Mouse (Mus musculus): ENCODE results near the gene Adpgk. TPM values are rescaled to one million over a fixed set of nuclear protein-coding genes. Genes with fewer than 3 reads are reported as not detected.

Gene Adpgk
- polyA plus RNA-seq, 1 experiment from 2014 or later: 8.4 TPM

DNA sequence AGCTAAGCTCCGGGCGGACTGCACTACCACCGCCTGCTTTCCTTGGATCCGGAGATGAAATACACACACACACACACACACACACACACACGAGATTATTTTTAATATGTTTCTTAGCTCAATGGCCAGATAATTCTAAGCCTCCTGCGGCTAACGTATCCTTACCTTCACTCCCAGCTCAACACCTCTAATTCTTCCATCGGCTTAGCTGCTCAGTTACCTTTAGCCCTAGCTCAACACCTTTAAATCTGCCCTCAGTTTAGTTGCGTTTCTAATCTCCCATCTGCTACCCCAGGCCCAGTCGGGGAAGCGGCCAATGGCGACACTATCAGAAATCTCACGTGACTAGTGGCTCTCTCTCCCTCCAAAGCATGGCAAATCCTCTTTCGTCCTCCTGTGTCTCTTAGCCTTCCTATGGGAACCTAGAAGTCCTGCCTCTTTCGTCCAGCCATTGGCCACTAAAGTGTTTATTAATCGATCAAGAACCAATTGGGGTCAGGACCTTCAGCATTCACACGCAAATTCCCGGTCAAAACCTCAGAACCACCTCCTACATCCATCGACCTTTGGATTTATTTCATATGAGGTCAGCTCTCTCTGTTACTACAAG, 16.4 kb upstream of the Adpgk start:
- Histone ChIP-seq H3K27me3 (replicated peaks; ENCODE audit: control insufficient read depth, insufficient read depth, low read length) (no peaks in the 10 kb centered on the region), H3K9me3 (ENCODE audit: control insufficient read depth) (no peaks in the 10 kb centered on the region), H3K4me1 (replicated peaks; ENCODE audit: control insufficient read depth, insufficient read depth, low read length) (0 out of 2 replicates have a peak, but pooled peaks cover 3% of the 10 kb centered on the region), H3K36me3 (ENCODE audit: control insufficient read depth, insufficient read depth) (no peaks in the 10 kb centered on the region), H3K4me2 (replicated peaks; ENCODE audit: low read depth) (no peak overlapping the region), H3K9ac (ENCODE audit: low read depth, low read length) (no peak overlapping the region), H3K4me3 (ENCODE audit: low read depth, low read length) (no peak overlapping the region), H3K27ac (ENCODE audit: low read depth, low read length) (no peak overlapping the region)
- no peak for TF ChIP-seq CTCF (IDR thresholded peaks at IDR 0.05; ENCODE audit: low read depth)
- ATAC-seq: no peak
- 90% methylated on average over 19 of the region's 19 CpGs for WGBS

DNA sequence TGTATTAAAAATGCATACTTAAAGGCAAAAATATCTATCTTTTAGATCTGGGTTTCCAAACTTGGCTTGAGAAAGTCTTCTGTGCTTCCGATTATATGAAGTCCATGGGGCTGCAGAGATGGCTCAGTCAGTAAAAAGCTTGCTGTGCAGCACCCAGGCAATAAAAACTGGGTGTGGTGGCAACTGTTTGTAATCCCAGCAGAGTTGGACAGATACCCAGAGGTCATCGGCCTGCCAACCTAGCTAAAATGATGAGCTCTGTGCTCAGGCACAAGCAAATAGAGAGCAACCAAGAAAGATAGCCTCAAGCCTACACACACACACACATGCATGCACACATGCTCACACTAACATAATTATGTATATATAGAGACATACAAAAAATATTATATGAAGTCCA, 13.2 kb upstream of the Adpgk start:
- 59% methylated on average over 2 of the region's 2 CpGs for WGBS
- no peak overlapping the region for H3K4me2 ChIP-seq (replicated peaks; ENCODE audit: low read depth)
- no peaks in the 10 kb centered on the region for H3K27me3 ChIP-seq (replicated peaks; ENCODE audit: control insufficient read depth, insufficient read depth, low read length)
- TF ChIP-seq CTCF (IDR thresholded peaks at IDR 0.05; ENCODE audit: low read depth): no peak
- H3K27ac ChIP-seq (ENCODE audit: low read depth, low read length): no peak overlapping the region
- no peaks in the 10 kb centered on the region for H3K36me3 ChIP-seq (ENCODE audit: control insufficient read depth, insufficient read depth)
- no peak overlapping the region for H3K9ac ChIP-seq (ENCODE audit: low read depth, low read length)
- ATAC-seq: no peak
- H3K4me3 ChIP-seq (ENCODE audit: low read depth, low read length): no peak overlapping the region
- no peaks in the 10 kb centered on the region for H3K9me3 ChIP-seq (ENCODE audit: control insufficient read depth)
- 0 out of 2 replicates have a peak, but pooled peaks cover 3% of the 10 kb centered on the region for H3K4me1 ChIP-seq (replicated peaks; ENCODE audit: control insufficient read depth, insufficient read depth, low read length)

DNA sequence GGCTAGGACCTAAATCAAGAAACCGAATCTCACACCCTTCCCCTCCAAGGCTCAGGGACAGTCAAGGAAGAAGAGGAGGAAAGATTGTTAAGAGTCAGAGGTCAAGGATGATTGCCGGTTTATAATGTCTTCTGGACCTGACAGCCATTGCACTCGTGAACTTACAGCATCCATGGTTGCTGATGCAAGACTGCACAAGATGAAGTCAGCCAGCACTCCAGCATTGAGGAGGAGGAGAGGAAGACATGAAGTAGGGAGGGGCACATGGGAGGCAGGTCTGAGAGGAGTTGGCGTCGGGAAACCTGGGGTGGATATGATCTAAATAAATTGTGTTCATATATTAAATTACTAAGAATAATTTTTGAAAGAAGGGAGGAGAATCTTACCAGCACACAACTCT, 12.7 kb upstream of the Adpgk start:
- H3K36me3 ChIP-seq (ENCODE audit: control insufficient read depth, insufficient read depth): no peaks in the 10 kb centered on the region
- TF ChIP-seq CTCF (IDR thresholded peaks at IDR 0.05; ENCODE audit: low read depth): no peak
- no peak for ATAC-seq
- 0 out of 2 replicates have a peak, but pooled peaks cover 3% of the 10 kb centered on the region for H3K4me1 ChIP-seq (replicated peaks; ENCODE audit: control insufficient read depth, insufficient read depth, low read length)
- 47% methylated on average over 5 of the region's 5 CpGs for WGBS
- H3K27ac ChIP-seq (ENCODE audit: low read depth, low read length): no peak overlapping the region
- H3K4me3 ChIP-seq (ENCODE audit: low read depth, low read length): no peak overlapping the region
- H3K4me2 ChIP-seq (replicated peaks; ENCODE audit: low read depth): no peak overlapping the region
- H3K27me3 ChIP-seq (replicated peaks; ENCODE audit: control insufficient read depth, insufficient read depth, low read length): no peaks in the 10 kb centered on the region
- H3K9me3 ChIP-seq (ENCODE audit: control insufficient read depth): no peaks in the 10 kb centered on the region
- no peak overlapping the region for H3K9ac ChIP-seq (ENCODE audit: low read depth, low read length)

GRCm38 (mm10) chr9:59280888-59281287, 10.5 kb upstream of the Adpgk start:
- ATAC-seq: no peak
- Histone ChIP-seq H3K27me3 (replicated peaks; ENCODE audit: control insufficient read depth, insufficient read depth, low read length) (no peaks in the 10 kb centered on the region), H3K4me2 (replicated peaks; ENCODE audit: low read depth) (no peak overlapping the region), H3K36me3 (ENCODE audit: control insufficient read depth, insufficient read depth) (no peaks in the 10 kb centered on the region), H3K4me1 (replicated peaks; ENCODE audit: control insufficient read depth, insufficient read depth, low read length) (0 out of 2 replicates have a peak, but pooled peaks cover 3% of the 10 kb centered on the region), H3K9me3 (ENCODE audit: control insufficient read depth) (no peaks in the 10 kb centered on the region), H3K27ac (ENCODE audit: low read depth, low read length) (no peak overlapping the region), H3K9ac (ENCODE audit: low read depth, low read length) (no peak overlapping the region), H3K4me3 (ENCODE audit: low read depth, low read length) (no peak overlapping the region)
- WGBS: 90% methylated on average over 5 of the region's 5 CpGs
- TF ChIP-seq CTCF (IDR thresholded peaks at IDR 0.05; ENCODE audit: low read depth): no peak

DNA sequence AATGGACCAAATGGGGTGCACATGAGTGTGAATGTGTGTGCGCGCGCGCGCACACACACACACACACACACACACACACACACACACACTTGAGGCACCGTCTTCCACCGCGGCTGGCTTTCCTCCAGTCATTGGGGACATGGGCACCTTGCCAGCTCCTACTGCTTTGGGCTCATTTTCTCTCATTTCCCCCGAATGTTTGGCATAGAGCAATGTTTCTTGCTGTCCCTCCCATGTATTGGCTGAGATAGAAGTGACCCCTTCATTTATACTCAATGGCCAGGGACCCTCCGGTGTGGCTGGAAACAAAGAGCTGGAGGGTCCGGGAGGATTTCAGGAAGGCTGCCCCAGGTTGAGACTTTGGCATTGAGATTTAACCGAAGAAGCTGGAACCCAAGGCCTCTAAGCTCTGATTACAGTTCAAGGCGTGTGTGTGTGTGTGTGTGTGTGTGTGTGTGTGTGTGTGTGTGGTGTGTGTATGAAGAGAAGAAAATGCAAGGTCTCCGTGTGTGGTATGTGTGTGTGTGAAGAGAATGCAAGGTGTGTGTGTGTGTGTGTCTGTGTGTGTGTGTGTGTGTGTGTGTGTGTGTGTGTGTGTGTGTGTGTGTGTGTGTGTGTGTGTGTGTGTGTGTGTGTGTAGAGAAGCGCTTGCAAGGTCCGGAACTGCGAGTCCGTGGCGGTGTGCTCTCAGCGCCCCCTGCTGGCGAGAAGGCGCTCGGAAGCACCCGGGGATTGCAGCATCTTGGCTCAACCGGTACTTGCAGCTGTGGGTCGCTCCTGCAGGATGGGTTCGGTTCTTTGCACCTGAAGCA, 9.3 kb upstream of the Adpgk start:
- TF ChIP-seq CTCF (IDR thresholded peaks at IDR 0.05; ENCODE audit: low read depth): peak; percentile 93
- Histone ChIP-seq H3K9ac (ENCODE audit: low read depth, low read length) (no peak overlapping the region), H3K4me2 (replicated peaks; ENCODE audit: low read depth) (peak overlapping the region; percentile 25; the same call in 1 of the 2 replicates), H3K27ac (ENCODE audit: low read depth, low read length) (no peak overlapping the region), H3K4me3 (ENCODE audit: low read depth, low read length) (no peak overlapping the region), H3K36me3 (ENCODE audit: control insufficient read depth, insufficient read depth) (no peaks in the 10 kb centered on the region), H3K27me3 (replicated peaks; ENCODE audit: control insufficient read depth, insufficient read depth, low read length) (no peaks in the 10 kb centered on the region), H3K4me1 (replicated peaks; ENCODE audit: control insufficient read depth, insufficient read depth, low read length) (0 out of 2 replicates have a peak, but pooled peaks cover 3% of the 10 kb centered on the region), H3K9me3 (ENCODE audit: control insufficient read depth) (no peaks in the 10 kb centered on the region)
- 41% methylated on average over 25 of the region's 27 CpGs for WGBS
- ATAC-seq: peak; percentile 31

DNA sequence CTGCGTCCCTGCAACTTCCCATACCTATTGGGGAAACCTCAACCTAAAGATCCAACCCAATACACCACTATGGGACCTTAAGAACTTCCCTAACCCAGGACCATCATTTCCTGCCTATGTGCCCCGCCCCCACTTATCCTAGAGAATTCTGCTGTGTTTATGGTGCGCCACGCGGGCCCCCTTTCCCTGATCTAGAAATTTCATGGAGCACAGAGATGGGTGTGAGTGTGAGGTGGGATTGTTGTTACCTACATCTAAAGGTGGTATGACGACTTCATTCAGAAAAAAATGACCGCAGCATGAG, 8.7 kb upstream of the Adpgk start:
- H3K4me2 ChIP-seq (replicated peaks; ENCODE audit: low read depth): peak overlapping the region; percentile 25; the same call in 1 of the 2 replicates
- no peak for ATAC-seq
- no peak overlapping the region for H3K9ac ChIP-seq (ENCODE audit: low read depth, low read length)
- no peaks in the 10 kb centered on the region for H3K36me3 ChIP-seq (ENCODE audit: control insufficient read depth, insufficient read depth)
- H3K27ac ChIP-seq (ENCODE audit: low read depth, low read length): no peak overlapping the region
- WGBS: 43% methylated on average over 7 of the region's 7 CpGs
- no peaks in the 10 kb centered on the region for H3K9me3 ChIP-seq (ENCODE audit: control insufficient read depth)
- H3K27me3 ChIP-seq (replicated peaks; ENCODE audit: control insufficient read depth, insufficient read depth, low read length): no peaks in the 10 kb centered on the region
- no peak for TF ChIP-seq CTCF (IDR thresholded peaks at IDR 0.05; ENCODE audit: low read depth)
- H3K4me3 ChIP-seq (ENCODE audit: low read depth, low read length): no peak overlapping the region
- H3K4me1 ChIP-seq (replicated peaks; ENCODE audit: control insufficient read depth, insufficient read depth, low read length): 0 out of 2 replicates have a peak, but pooled peaks cover 3% of the 10 kb centered on the region
